Comparison of ENCODE assay signal across 8 mouse cellular contexts in the genomic region with DNA sequence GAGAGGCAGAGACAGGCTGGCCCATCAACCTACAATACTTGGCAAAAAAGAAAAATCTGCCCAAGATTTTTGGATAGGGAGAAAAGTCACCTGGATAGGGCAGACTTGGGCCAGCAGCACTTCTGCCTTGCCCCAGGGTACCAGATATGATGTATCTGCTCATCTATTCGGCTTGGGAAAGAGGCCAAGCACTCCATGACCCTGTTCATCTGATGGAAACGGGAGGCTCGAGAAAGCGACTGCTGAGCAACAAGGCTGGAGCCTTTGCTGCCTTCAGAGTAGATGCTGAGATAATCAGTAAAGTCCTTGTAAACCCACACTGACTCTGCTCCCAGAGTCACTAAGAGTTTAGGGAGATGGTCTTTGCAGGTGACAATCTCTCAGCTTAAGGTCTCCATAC. TPM values are rescaled to one million over a fixed set of nuclear protein-coding genes. Genes with fewer than 3 reads are reported as not detected.
DNase-seq lines count a peak whose midpoint lies in the region; ATAC-seq and TF ChIP-seq lines count a peak whose summit lies in the region.

No protein-coding gene starts in this region.

- peak overlapping the region; percentile 65; the same call in 1 of the 2 replicates for H3K9ac ChIP-seq in embryonic facial prominence, embryonic 14.5 days (ENCODE audit: low read depth, low read length)
- H3K9ac ChIP-seq in hindbrain, postnatal 0 days (replicated peaks; ENCODE audit: low read length), result peak overlapping the region; percentile 80
- H3K9ac ChIP-seq in neural tube, embryonic 12.5 days, result peak overlapping the region; percentile 74

- no peak for ATAC-seq in embryonic facial prominence, embryonic 14.5 days (ENCODE audit: low read depth)
- ATAC-seq in hindbrain, postnatal 0 days, result no peak
- no peak for ATAC-seq in neural tube, embryonic 12.5 days (ENCODE audit: low FRiP score, low read depth)
- ATAC-seq in CD4-positive, CD25-positive, alpha-beta regulatory T cell, adult 4 months, result no peak

- peaks cover 28% of the 10 kb centered on the region for H3K36me3 ChIP-seq in embryonic facial prominence, embryonic 14.5 days (ENCODE audit: control insufficient read depth, insufficient read depth, low read length)
- H3K36me3 ChIP-seq in hindbrain, postnatal 0 days (ENCODE audit: insufficient read depth, low read length), result peaks cover 10% of the 10 kb centered on the region
- peaks cover 20% of the 10 kb centered on the region for H3K36me3 ChIP-seq in neural tube, embryonic 12.5 days

- H3K9me3 ChIP-seq in embryonic facial prominence, embryonic 14.5 days (ENCODE audit: control insufficient read depth, low read length), result no peaks in the 10 kb centered on the region; the same call in 1 of the 2 replicates
- no peaks in the 10 kb centered on the region for H3K9me3 ChIP-seq in hindbrain, postnatal 0 days (ENCODE audit: low read length)
- H3K9me3 ChIP-seq in neural tube, embryonic 12.5 days, result 0 out of 2 replicates have a peak, but pooled peaks cover 4% of the 10 kb centered on the region

- peak overlapping the region; percentile 74 for H3K4me3 ChIP-seq in layer of hippocampus, adult 2 months
- H3K4me3 ChIP-seq in embryonic facial prominence, embryonic 14.5 days (ENCODE audit: low read depth, low read length), result peak overlapping the region; percentile 61; the same call in 1 of the 2 replicates
- H3K4me3 ChIP-seq in hindbrain, postnatal 0 days (ENCODE audit: low read length), result peak overlapping the region; percentile 68
- peak overlapping the region; percentile 59 for H3K4me3 ChIP-seq in neural tube, embryonic 12.5 days

- H3K27me3 ChIP-seq in embryonic facial prominence, embryonic 14.5 days (replicated peaks; ENCODE audit: control insufficient read depth, insufficient read depth, low read length), result no peaks in the 10 kb centered on the region
- H3K27me3 ChIP-seq in hindbrain, postnatal 0 days (ENCODE audit: insufficient read depth, low read length), result no peaks in the 10 kb centered on the region
- H3K27me3 ChIP-seq in neural tube, embryonic 12.5 days (replicated peaks), result no peaks in the 10 kb centered on the region

- H3K4me1 ChIP-seq in embryonic facial prominence, embryonic 14.5 days (ENCODE audit: control insufficient read depth, insufficient read depth, low read length), result peaks cover 8% of the 10 kb centered on the region
- peaks cover 12% of the 10 kb centered on the region; the same call in 1 of the 2 replicates for H3K4me1 ChIP-seq in hindbrain, postnatal 0 days (ENCODE audit: insufficient read depth, low read length)
- H3K4me1 ChIP-seq in neural tube, embryonic 12.5 days, result peaks cover 32% of the 10 kb centered on the region

- no peak for DNase-seq in layer of hippocampus, adult 2 months (ENCODE audit: low spot score in 2 of 2)
- DNase-seq in layer of hippocampus, adult 9-10 months (ENCODE audit: low spot score), result no peak
- no peak for DNase-seq in embryonic facial prominence, embryonic 14.5 days (ENCODE audit: low spot score)
- DNase-seq in hindbrain, postnatal 0 days (ENCODE audit: low spot score), result no peak
- no peak for DNase-seq in adrenal gland, postnatal 14 days
- no peak for DNase-seq in yolk sac, embryonic 10.5 days (ENCODE audit: low spot score)

- no peak for TF ChIP-seq CTCF in layer of hippocampus, adult 2 months (conservative IDR thresholded peaks at IDR 0.05)
- no peak for TF ChIP-seq CTCF in hindbrain, postnatal 0 days (IDR thresholded peaks at IDR 0.05; ENCODE audit: low read depth)

- WGBS in embryonic facial prominence, embryonic 14.5 days, result 76% methylated on average over 4 of the region's 4 CpGs
- 46% methylated on average over 4 of the region's 4 CpGs for WGBS in hindbrain, postnatal 0 days
- WGBS in neural tube, embryonic 12.5 days, result 92% methylated on average over 4 of the region's 4 CpGs

- peak overlapping the region; percentile 97 for H3K27ac ChIP-seq in layer of hippocampus, adult 2 months
- no peak overlapping the region for H3K27ac ChIP-seq in embryonic facial prominence, embryonic 14.5 days (replicated peaks; ENCODE audit: low read depth, low read length)
- peak overlapping the region; percentile 90 for H3K27ac ChIP-seq in hindbrain, postnatal 0 days
- H3K27ac ChIP-seq in neural tube, embryonic 12.5 days, result no peak overlapping the region

- peak overlapping the region; percentile 90 for H3K4me2 ChIP-seq in embryonic facial prominence, embryonic 14.5 days (ENCODE audit: low read depth, low read length)
- H3K4me2 ChIP-seq in hindbrain, postnatal 0 days (ENCODE audit: low read depth, low read length), result peak overlapping the region; percentile 84
- peak overlapping the region; percentile 85 for H3K4me2 ChIP-seq in neural tube, embryonic 12.5 days (replicated peaks)

RNA-seq across cellular contexts. Expression of gene Dbi, which starts 1.5 kb away (rescaled TPM):
- 100 to 1,000 TPM; 338 to 346 TPM for total RNA-seq in layer of hippocampus, adult 2 months (2021)
- polyA plus RNA-seq in embryonic facial prominence, embryonic 14.5 days (2014; fragmentation: Nextera tagmentation; extraction: Ambion mirVana), result 613 and 705 TPM in 2 replicates
- total RNA-seq in hindbrain, postnatal 0 days (2014; rRNA removed), result 529 and 602 TPM in 2 replicates
- polyA plus RNA-seq in hindbrain, postnatal 0 days (2015; fragmentation: Nextera tagmentation; extraction: Ambion mirVana), result 2,773 and 3,206 TPM in 2 replicates
- polyA plus RNA-seq in neural tube, embryonic 12.5 days (2016; fragmentation: Nextera tagmentation; extraction: Ambion mirVana), result 1,341 and 1,419 TPM in 2 replicates
- total RNA-seq in adrenal gland, postnatal 14 days (2021), result 891 and 1,093 TPM in 2 replicates
- polyA plus RNA-seq in CD4-positive, CD25-positive, alpha-beta regulatory T cell, adult 4 months (2017; shearing (Covaris generic)), result 100 to 1,000 TPM; 123 to 132 TPM

RNA-seq across cellular contexts. Expression of gene 3110009E18Rik, which starts 1.6 kb away (rescaled TPM):
- 1 to 10 TPM; 7.1 to 7.8 TPM for total RNA-seq in layer of hippocampus, adult 2 months (2021)
- polyA plus RNA-seq in embryonic facial prominence, embryonic 14.5 days (2014; fragmentation: Nextera tagmentation; extraction: Ambion mirVana), result 14.6 and 16.0 TPM in 2 replicates
- 2.2 and 2.5 TPM in 2 replicates for total RNA-seq in hindbrain, postnatal 0 days (2014; rRNA removed)
- polyA plus RNA-seq in hindbrain, postnatal 0 days (2015; fragmentation: Nextera tagmentation; extraction: Ambion mirVana), result 10.7 and 15.2 TPM in 2 replicates
- polyA plus RNA-seq in neural tube, embryonic 12.5 days (2016; fragmentation: Nextera tagmentation; extraction: Ambion mirVana), result 15.8 and 18.6 TPM in 2 replicates
- 8.8 and 10.7 TPM in 2 replicates for total RNA-seq in adrenal gland, postnatal 14 days (2021)
- polyA plus RNA-seq in CD4-positive, CD25-positive, alpha-beta regulatory T cell, adult 4 months (2017; shearing (Covaris generic)), result 10 to 100 TPM; 21.6 to 30.4 TPM

RNA-seq across cellular contexts. Expression of gene Tmem37, which starts 45.5 kb away (rescaled TPM):
- 1 to 10 TPM; 1.1 to 1.4 TPM for total RNA-seq in layer of hippocampus, adult 2 months (2021)
- polyA plus RNA-seq in embryonic facial prominence, embryonic 14.5 days (2014; fragmentation: Nextera tagmentation; extraction: Ambion mirVana), result 16.9 and 19.8 TPM in 2 replicates
- total RNA-seq in hindbrain, postnatal 0 days (2014; rRNA removed), result 2.9 and 3.8 TPM in 2 replicates
- polyA plus RNA-seq in hindbrain, postnatal 0 days (2015; fragmentation: Nextera tagmentation; extraction: Ambion mirVana), result 9.1 and 9.4 TPM in 2 replicates
- 6.8 TPM in 2 replicates for polyA plus RNA-seq in neural tube, embryonic 12.5 days (2016; fragmentation: Nextera tagmentation; extraction: Ambion mirVana)
- 19.8 and 26.9 TPM in 2 replicates for total RNA-seq in adrenal gland, postnatal 14 days (2021)
- polyA plus RNA-seq in CD4-positive, CD25-positive, alpha-beta regulatory T cell, adult 4 months (2017; shearing (Covaris generic)), result 1 to 10 TPM in 1 of 2 experiments, under 1 TPM in 1; 0.98 to 2.2 TPM

Comparison
In these comparisons a context has a peak if more than half of its experiments do, and no peak if none do; other contexts are left out.
1. H3K27ac ChIP-seq: peak in layer of hippocampus, adult 2 months (single experiment) and hindbrain, postnatal 0 days (single experiment); none in embryonic facial prominence, embryonic 14.5 days (single experiment) and neural tube, embryonic 12.5 days (single experiment).
2. Peak in every context shown above with its lines, with median percentiles within 50 percentile points of each other: H3K4me3 ChIP-seq, H3K4me2 ChIP-seq and H3K9ac ChIP-seq.